Mouse (Mus musculus) stomach, postnatal 0 days (tissue): ENCODE measurements around the gene Oaz2. TPM values are rescaled to one million over a fixed set of nuclear protein-coding genes. Genes with fewer than 3 reads are reported as not detected.

Experiments
- ATAC-seq: fragments of 200-750 bp; cut with Nextera tagmentation; 2 replicates; pipeline ENCODE4 v1.8.0; 2017; ENCODE audit not compliant: low FRiP score, low TSS enrichment
- DNase-seq: peaks from one replicate; pipeline ENCODE4 v3.0.0-alpha.2; 2016; ENCODE audit warnings: low spot score
- H3K27ac ChIP-seq: fragments of 300-500 bp; sonication (generic); replicated peaks from 2 replicates; pipeline ENCODE4 v1.5.1; 2014; ENCODE audit warnings: mild to moderate bottlenecking, control low read depth
- H3K27me3 ChIP-seq: fragments of 300-500 bp; sonication (generic); 2 replicates; pipeline ENCODE4 v1.6.1; 2014; ENCODE audit warnings: low read length; ENCODE audit not compliant: control insufficient read depth, insufficient read depth
- H3K36me3 ChIP-seq: fragments of 300-500 bp; sonication (generic); 2 replicates; pipeline ENCODE4 v1.6.1; 2014; ENCODE audit warnings: low read length, mixed read lengths; ENCODE audit not compliant: control insufficient read depth, insufficient read depth
- H3K4me1 ChIP-seq: fragments of 300-500 bp; sonication (generic); replicated peaks from 2 replicates; pipeline ENCODE4 v1.6.1; 2014; ENCODE audit warnings: antibody characterized with exemption; ENCODE audit not compliant: control insufficient read depth, insufficient read depth
- H3K4me2 ChIP-seq: fragments of 300-500 bp; sonication (generic); replicated peaks from 2 replicates; pipeline ENCODE4 v1.6.1; 2014; ENCODE audit warnings: low read depth, mild to moderate bottlenecking, control low read depth, moderate library complexity
- H3K4me3 ChIP-seq: fragments of 300-500 bp; sonication (generic); 2 replicates; pipeline ENCODE4 v1.5.1; 2014; ENCODE audit warnings: low read depth, low read length, control low read depth
- H3K9ac ChIP-seq: fragments of 300-500 bp; sonication (generic); 2 replicates; pipeline ENCODE4 v1.6.1; 2014; ENCODE audit warnings: mild to moderate bottlenecking, low read length, control low read depth, mixed read lengths
- H3K9me3 ChIP-seq: fragments of 300-500 bp; sonication (generic); 2 replicates; pipeline ENCODE4 v1.6.1; 2016; ENCODE audit warnings: low read length; ENCODE audit not compliant: control insufficient read depth
- CTCF ChIP-seq: IDR thresholded peaks from 2 replicates; pipeline ENCODE4 v1.5.1; 2016; ENCODE audit warnings: antibody characterized with exemption, low read depth, mild to moderate bottlenecking, moderate library complexity
- EP300 ChIP-seq: optimal IDR thresholded peaks from 2 replicates; pipeline ENCODE3; 2016; ENCODE audit warnings: antibody characterized with exemption
- WGBS: fragments of 180-500 bp; shearing (Covaris S2); extraction: QIAGEN DNeasy Blood & Tissue Kit; methylation state at CpG from one replicate; pipeline ENCODE4 v1.1.7; 2014; 5-methylcytosine and 5-hydroxymethylcytosine counted together
- polyA plus RNA-seq: library from polyadenylated mRNA; unstranded; fragments of >200 nt; fragmentation: Nextera tagmentation; extraction: Ambion mirVana; gene quantifications from 2 replicates; pipeline ENCODE4 v1.2.1, GENCODE M21; 2015

Oaz2 gene
- polyA plus RNA-seq, 1 experiment from 2014 or later = 138 TPM

DNA sequence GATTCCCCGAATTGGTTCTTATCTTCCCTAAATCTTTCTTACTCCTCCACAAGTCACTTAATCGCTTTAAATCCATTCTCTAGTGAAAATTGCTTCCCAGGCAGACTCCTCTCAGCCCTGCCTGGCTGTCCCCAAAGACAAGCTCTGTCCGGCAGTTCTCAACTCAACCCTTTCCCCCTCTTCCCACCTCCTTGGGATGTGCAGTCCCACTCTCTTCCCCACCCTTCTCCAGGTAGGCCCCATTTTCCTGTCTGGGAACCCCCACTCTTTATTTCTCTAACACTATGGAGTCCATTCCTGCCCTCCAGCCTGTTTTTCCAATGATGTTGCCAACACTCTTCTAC, 9.3 kb downstream of the Oaz2 start:
- TF ChIP-seq CTCF = no peak
- no peak for TF ChIP-seq EP300
- WGBS = 5% methylated on average over 3 of the region's 3 CpGs
- Histone ChIP-seq H3K27me3 (no peaks in the 10 kb centered on the region), H3K9ac (peak overlapping the region; percentile 73), H3K4me3 (peak overlapping the region; percentile 62), H3K4me1 (peaks cover 12% of the 10 kb centered on the region; the same call in 1 of the 2 replicates), H3K36me3 (no peaks in the 10 kb centered on the region), H3K4me2 (peak overlapping the region; percentile 74), H3K27ac (peak overlapping the region; percentile 75), H3K9me3 (no peaks in the 10 kb centered on the region)
- DNase-seq = no peak
- ATAC-seq = no peak

DNA sequence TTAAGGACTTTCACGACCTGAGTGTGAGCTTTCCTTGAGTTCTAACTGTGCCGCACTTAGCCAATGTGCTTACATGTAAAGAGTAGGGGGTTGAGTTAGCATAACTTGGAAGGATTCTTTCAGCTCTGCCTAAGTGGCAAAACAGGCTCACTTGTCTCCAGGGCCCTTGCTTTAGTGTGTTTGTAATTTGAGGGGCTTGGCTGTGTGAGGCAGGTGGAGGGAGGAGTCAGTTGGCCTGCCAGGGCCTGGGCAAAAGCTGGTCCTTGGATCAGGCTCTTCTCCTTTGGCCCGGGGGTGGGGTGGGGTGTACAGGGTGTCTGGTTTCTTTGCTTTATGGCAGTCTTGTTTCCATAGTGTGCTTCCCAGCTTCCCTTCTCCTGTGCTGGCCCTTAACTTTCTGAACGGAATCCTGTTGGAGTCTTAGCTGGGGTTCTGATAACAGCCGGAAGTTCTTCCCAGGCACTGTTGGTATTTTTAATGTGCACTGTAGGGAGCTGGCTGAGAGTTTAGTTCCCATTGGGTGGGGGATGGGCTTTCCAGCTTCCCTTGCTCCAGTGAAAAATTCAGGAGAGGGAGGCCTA, 11.5 kb downstream of the Oaz2 start:
- peak overlapping the region; percentile 43 for H3K4me2 ChIP-seq
- ATAC-seq (no peak), DNase-seq (peak; percentile 57)
- H3K4me3 ChIP-seq = peak overlapping the region; percentile 4; the same call in 1 of the 2 replicates
- H3K36me3 ChIP-seq = no peaks in the 10 kb centered on the region; the same call in 1 of the 2 replicates
- WGBS = 6% methylated on average over 5 of the region's 5 CpGs
- TF ChIP-seq EP300 (no peak), CTCF (no peak)
- H3K9me3 ChIP-seq = no peaks in the 10 kb centered on the region
- H3K27me3 ChIP-seq = no peaks in the 10 kb centered on the region
- peak overlapping the region; percentile 74 for H3K27ac ChIP-seq
- peaks cover 12% of the 10 kb centered on the region; the same call in 1 of the 2 replicates for H3K4me1 ChIP-seq
- H3K9ac ChIP-seq = peak overlapping the region; percentile 23; the same call in 1 of the 2 replicates

- no peaks in the 10 kb centered on the region for H3K27me3 ChIP-seq
- peaks cover 12% of the 10 kb centered on the region; the same call in 1 of the 2 replicates for H3K4me1 ChIP-seq
- no peak for DNase-seq
- no peaks in the 10 kb centered on the region for H3K9me3 ChIP-seq
- H3K36me3 ChIP-seq = no peaks in the 10 kb centered on the region; the same call in 1 of the 2 replicates
- WGBS = 51% methylated on average over 4 of the region's 4 CpGs
- TF ChIP-seq EP300 = no peak
- no peak for TF ChIP-seq CTCF
- no peak for ATAC-seq
- 0 out of 2 replicates have a peak overlapping the region, but pooled peaks have one; percentile 18 for H3K4me2 ChIP-seq
- no peak overlapping the region for H3K9ac ChIP-seq
- peak overlapping the region; percentile 61 for H3K27ac ChIP-seq
- H3K4me3 ChIP-seq = no peak overlapping the region
Observed at GRCm38 (mm10) chr9:65680938-65681633, 13.3 kb downstream of the Oaz2 start.

DNA sequence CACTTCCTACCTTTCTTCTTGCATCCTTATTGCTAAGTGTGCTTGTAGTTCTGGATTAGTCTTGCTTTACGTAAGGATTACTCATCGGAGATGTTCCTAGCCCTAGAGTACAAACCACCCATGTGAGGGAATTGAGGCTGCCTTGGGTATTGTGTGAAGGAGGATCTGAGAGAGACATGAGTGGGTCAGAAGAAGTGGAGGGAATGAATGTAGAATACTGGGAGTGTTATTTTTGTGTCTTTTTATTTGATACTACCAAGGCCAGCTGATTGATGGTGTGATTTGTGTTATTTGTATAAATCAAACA, 13.8 kb downstream of the Oaz2 start:
- Histone ChIP-seq H3K27me3 (no peaks in the 10 kb centered on the region), H3K4me1 (peaks cover 12% of the 10 kb centered on the region; the same call in 1 of the 2 replicates), H3K4me2 (no peak overlapping the region), H3K9ac (no peak overlapping the region), H3K9me3 (no peaks in the 10 kb centered on the region), H3K4me3 (no peak overlapping the region), H3K27ac (0 out of 2 replicates have a peak overlapping the region, but pooled peaks have one; percentile 30), H3K36me3 (no peaks in the 10 kb centered on the region; the same call in 1 of the 2 replicates)
- 50% methylated on average over 2 of the region's 2 CpGs for whole genome bisulfite sequencing
- ATAC-seq (no peak), DNase-seq (no peak)
- TF ChIP-seq CTCF = no peak
- no peak for TF ChIP-seq EP300

- ATAC-seq = no peak
- no peak for DNase-seq
- WGBS = 83% methylated on average over 3 of the region's 3 CpGs
- Histone ChIP-seq H3K27ac (no peak overlapping the region), H3K4me3 (no peak overlapping the region), H3K9me3 (no peaks in the 10 kb centered on the region), H3K27me3 (no peaks in the 10 kb centered on the region), H3K36me3 (no peaks in the 10 kb centered on the region; the same call in 1 of the 2 replicates), H3K4me1 (peaks cover 12% of the 10 kb centered on the region; the same call in 1 of the 2 replicates), H3K4me2 (no peak overlapping the region), H3K9ac (no peak overlapping the region)
- TF ChIP-seq CTCF = no peak
- TF ChIP-seq EP300 = no peak
Observed at GRCm38 (mm10) chr9:65682183-65682582, 14.4 kb downstream of the Oaz2 start.

GRCm38 (mm10) chr9:65682994-65683393, 15.2 kb downstream of the Oaz2 start:
- Histone ChIP-seq H3K36me3 (peaks cover under 1% of the 10 kb centered on the region), H3K27me3 (no peaks in the 10 kb centered on the region), H3K27ac (no peak overlapping the region), H3K9ac (no peak overlapping the region), H3K4me3 (no peak overlapping the region), H3K4me1 (peaks cover 9% of the 10 kb centered on the region; the same call in 1 of the 2 replicates), H3K9me3 (no peaks in the 10 kb centered on the region), H3K4me2 (no peak overlapping the region)
- 68% methylated on average over 1 of the region's 1 CpGs for WGBS
- TF ChIP-seq CTCF (peak; percentile 74), EP300 (no peak)
- ATAC-seq (no peak), DNase-seq (no peak)
